Mouse (Mus musculus) liver, adult 2 months (tissue): ENCODE data around the gene Gsg1l2. TPM values are rescaled to one million over a fixed set of nuclear protein-coding genes. Genes with fewer than 3 reads are reported as not detected.
A peak's percentile ranks its signal among the peaks of the same experiment; 100 is the strongest.

ENCODE experiments used
- DNase-seq: peaks from one replicate; pipeline ENCODE4 v3.0.0-alpha.2; 2011; ENCODE audit warnings: low read depth, low spot score; ENCODE audit errors: extremely low read depth
- H3K27ac ChIP-seq: fragments of 200-500 bp; replicated peaks from 2 replicates; pipeline ENCODE4 v1.5.1; 2012; ENCODE audit warnings: low read depth, mild to moderate bottlenecking, control low read depth, inconsistent platforms, low read length; ENCODE audit not compliant: insufficient read depth
- H3K27me3 ChIP-seq: fragments of 200-500 bp; 2 replicates; pipeline ENCODE4 v1.6.1; 2012; ENCODE audit warnings: mild to moderate bottlenecking, moderate library complexity, low read length, inconsistent platforms; ENCODE audit not compliant: control insufficient read depth, insufficient read depth
- H3K36me3 ChIP-seq: fragments of 200-500 bp; 2 replicates; pipeline ENCODE4 v1.6.1; 2012; ENCODE audit warnings: low read length, inconsistent platforms; ENCODE audit not compliant: control insufficient read depth, insufficient read depth
- H3K4me1 ChIP-seq: fragments of 200-500 bp; 2 replicates; pipeline ENCODE4 v1.6.1; 2011; ENCODE audit warnings: low read length; ENCODE audit not compliant: control insufficient read depth, insufficient read depth
- H3K4me3 ChIP-seq: fragments of 200-500 bp; 2 replicates; pipeline ENCODE4 v1.5.1; 2011; ENCODE audit warnings: low read depth, mild to moderate bottlenecking, control low read depth, low read length, moderate library complexity; ENCODE audit not compliant: insufficient read depth
- H3K79me2 ChIP-seq: fragments of 200-500 bp; 2 replicates; pipeline ENCODE4 v1.6.1; 2012; ENCODE audit warnings: inconsistent platforms, mild to moderate bottlenecking, low read length, moderate library complexity; ENCODE audit not compliant: control insufficient read depth, insufficient read depth
- H3K9ac ChIP-seq: fragments of 200-500 bp; 2 replicates; pipeline ENCODE4 v1.6.1; 2012; ENCODE audit warnings: low read depth, mild to moderate bottlenecking, control low read depth, inconsistent platforms, low read length
- CTCF ChIP-seq: fragments of 200-500 bp; IDR thresholded peaks from 2 replicates; pipeline ENCODE4 v1.5.1; 2011; ENCODE audit warnings: low read depth, low read length, control low read depth
- POLR2A ChIP-seq: fragments of 200-500 bp; IDR thresholded peaks from 2 replicates; pipeline ENCODE4 v1.6.1; 2011; ENCODE audit warnings: low read length, control low read depth; ENCODE audit not compliant: insufficient read depth; ENCODE audit errors: extremely low read depth
- WGBS: fragments of 180-500 bp; shearing (Covaris S2); methylation state at CpG from one replicate; pipeline ENCODE4 v1.1.7; 2018; 5-methylcytosine and 5-hydroxymethylcytosine counted together
- polyA plus RNA-seq: library from polyadenylated mRNA; depleted of rRNA; stranded (reverse); fragments of >200 nt; gene quantifications from 2 replicates; pipeline ENCODE4 v1.2.3, GENCODE M21; 2012
- total RNA-seq: library from RNA; depleted of rRNA; stranded (reverse); fragments of >200 nt; gene quantifications from 2 replicates; pipeline ENCODE4 v1.2.3, GENCODE M21; 2014

The Gsg1l2 gene
- total and polyA plus RNA-seq, 2 experiments, result not detected

DNA sequence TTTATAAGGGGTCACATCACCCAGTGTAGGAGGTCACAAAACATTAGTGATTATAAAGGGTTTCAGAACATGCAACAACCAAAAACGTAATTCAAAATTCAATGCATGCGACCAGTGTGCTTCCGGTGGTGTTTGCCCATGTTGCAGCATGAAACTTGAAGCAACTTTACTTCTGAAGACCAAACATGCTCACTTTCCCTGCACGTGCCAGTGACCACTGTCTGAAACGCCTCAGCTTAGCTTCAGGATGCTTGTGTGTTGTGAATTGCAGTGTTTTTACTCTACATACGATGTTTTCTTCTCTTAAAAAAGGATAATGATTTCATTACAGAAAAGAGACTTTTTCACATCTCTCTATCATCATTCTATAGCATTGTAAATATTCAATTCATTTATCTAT is 36.1 kb upstream of the Gsg1l2 start:
- no peak for DNase-seq
- Histone ChIP-seq H3K27ac (no peak overlapping the region), H3K79me2 (no peaks in the 10 kb centered on the region), H3K36me3 (no peaks in the 10 kb centered on the region), H3K9ac (no peak overlapping the region), H3K4me1 (no peaks in the 10 kb centered on the region), H3K27me3 (no peaks in the 10 kb centered on the region), H3K4me3 (no peak overlapping the region)
- WGBS, result 82% methylated on average over 6 of the region's 6 CpGs
- no peak for TF ChIP-seq POLR2A
- TF ChIP-seq CTCF, result no peak

DNA sequence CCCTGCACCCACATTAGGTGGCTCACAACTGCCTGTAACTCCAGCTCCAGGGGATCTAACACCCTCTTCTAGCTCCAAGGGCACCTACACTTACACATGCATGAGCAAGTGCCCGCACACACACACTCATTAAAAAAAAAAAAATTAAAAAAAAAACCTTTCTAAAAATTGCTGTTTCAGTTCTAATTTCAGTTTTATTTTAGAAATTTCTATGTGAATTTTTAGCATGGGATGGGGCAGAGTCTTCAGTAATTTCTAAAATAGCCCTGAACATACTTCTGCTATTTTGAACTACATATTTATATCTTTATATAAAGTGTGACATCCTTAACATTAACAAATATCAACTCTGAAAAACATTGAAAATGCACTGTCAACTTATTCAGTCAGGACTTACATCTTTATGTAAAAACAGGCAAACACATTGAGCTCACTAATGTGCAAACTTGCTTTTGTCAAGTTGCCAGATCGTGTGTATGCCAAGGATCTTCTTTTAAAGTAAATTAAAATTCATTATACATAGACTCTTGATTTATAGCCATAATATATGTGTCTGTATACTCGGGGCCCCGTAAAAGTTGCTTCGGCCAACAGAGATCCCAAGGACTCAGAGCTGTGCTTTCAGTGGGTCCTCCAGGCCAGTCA is 35.4 kb upstream of the Gsg1l2 start:
- no peaks in the 10 kb centered on the region for H3K4me1 ChIP-seq
- TF ChIP-seq CTCF, result no peak
- TF ChIP-seq POLR2A, result no peak
- no peaks in the 10 kb centered on the region for H3K27me3 ChIP-seq
- no peaks in the 10 kb centered on the region for H3K36me3 ChIP-seq
- H3K79me2 ChIP-seq, result no peaks in the 10 kb centered on the region
- no peak overlapping the region for H3K27ac ChIP-seq
- DNase-seq, result no peak
- no peak overlapping the region for H3K4me3 ChIP-seq
- 89% methylated on average over 5 of the region's 5 CpGs for WGBS
- no peak overlapping the region for H3K9ac ChIP-seq

DNA sequence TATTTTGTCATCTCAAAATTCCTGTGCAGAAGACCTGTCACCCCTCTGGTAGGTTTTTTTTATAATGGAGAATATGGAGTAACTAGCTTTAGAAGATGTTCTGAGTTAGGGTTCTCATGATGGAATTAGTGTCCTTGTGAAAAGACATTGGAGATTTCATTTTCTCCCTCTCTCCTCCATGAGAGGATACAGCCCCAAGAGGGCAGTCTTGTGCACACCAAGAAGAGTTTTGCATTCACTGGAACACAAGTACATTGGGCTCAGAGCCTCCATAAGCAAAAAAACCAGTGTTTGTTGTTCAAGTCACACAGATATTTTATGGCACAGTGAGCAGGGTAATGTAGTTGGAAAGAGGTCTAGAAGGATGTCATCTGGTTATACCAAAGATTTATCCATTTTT is 32.8 kb upstream of the Gsg1l2 start:
- Histone ChIP-seq H3K9ac (no peak overlapping the region), H3K36me3 (no peaks in the 10 kb centered on the region), H3K4me3 (no peak overlapping the region), H3K4me1 (no peaks in the 10 kb centered on the region), H3K79me2 (no peaks in the 10 kb centered on the region), H3K27me3 (no peaks in the 10 kb centered on the region), H3K27ac (no peak overlapping the region)
- no peak for DNase-seq
- no peak for TF ChIP-seq POLR2A
- TF ChIP-seq CTCF, result no peak

DNA sequence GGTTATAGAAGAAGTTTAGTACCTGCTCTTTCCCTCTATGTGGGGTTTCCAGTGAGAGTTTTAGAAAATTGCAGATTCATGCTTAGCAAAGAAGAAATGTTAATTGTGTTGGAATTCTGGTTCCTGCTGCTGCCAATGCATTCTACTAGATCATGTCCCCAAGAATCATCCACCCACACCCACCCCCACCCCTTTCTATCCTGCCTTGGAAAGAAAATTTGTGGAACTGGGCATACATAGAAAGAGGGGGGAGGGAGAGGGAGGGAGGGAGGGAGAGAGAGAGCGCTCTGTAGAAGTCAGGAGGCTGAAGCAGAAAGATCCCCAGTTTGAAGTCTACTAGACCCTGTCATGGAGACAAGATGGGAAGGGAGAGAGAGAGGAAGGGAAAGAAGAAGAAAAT is 18.1 kb upstream of the Gsg1l2 start:
- no peaks in the 10 kb centered on the region for H3K36me3 ChIP-seq
- no peaks in the 10 kb centered on the region for H3K79me2 ChIP-seq
- no peak overlapping the region for H3K9ac ChIP-seq
- H3K4me3 ChIP-seq, result no peak overlapping the region
- H3K27me3 ChIP-seq, result no peaks in the 10 kb centered on the region
- no peak overlapping the region for H3K27ac ChIP-seq
- WGBS, result 100% methylated on average over 1 of the region's 1 CpGs
- TF ChIP-seq POLR2A (no peak), CTCF (no peak)
- no peak for DNase-seq
- no peaks in the 10 kb centered on the region for H3K4me1 ChIP-seq

DNA sequence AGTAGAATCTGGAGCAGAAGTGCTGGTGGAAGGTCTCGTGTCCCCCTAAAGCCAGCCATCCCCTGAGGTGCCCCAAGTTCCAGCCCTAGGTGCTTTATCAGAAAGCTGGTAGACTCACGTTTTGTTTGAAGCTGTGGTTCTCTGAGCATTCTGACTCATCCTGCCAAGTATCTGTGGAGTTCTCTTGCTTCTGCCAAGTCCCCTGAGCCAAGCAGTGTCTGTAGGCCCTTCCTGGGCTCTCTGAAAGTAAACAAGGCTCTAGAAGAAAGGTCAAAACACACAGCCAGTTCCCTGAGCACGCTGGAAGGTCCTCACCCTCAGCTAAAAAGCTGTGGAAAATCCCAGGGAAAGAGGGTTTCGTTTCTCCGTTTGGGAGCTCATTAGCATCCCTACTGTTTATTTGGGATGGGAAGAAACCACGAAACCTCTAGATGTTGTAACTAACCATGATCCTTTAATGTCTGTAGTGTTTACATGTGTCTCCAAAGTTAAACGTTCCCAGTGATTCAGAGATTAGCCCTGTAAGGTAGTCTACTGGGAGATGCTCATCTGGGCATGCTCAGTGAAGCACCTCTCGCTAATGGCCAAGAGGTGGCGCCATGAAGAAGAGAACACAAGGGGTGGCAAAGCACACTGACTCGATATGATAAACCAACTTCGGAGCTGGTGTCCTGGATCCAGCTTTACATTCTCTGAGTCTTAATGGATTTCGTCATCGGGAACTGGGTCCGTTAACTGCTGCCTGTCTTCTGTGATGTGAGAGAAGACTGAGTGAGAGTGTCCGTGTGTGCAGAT is 16.8 kb upstream of the Gsg1l2 start:
- Histone ChIP-seq H3K27ac (no peak overlapping the region), H3K79me2 (no peaks in the 10 kb centered on the region), H3K27me3 (no peaks in the 10 kb centered on the region), H3K9ac (no peak overlapping the region), H3K36me3 (no peaks in the 10 kb centered on the region), H3K4me3 (no peak overlapping the region), H3K4me1 (no peaks in the 10 kb centered on the region)
- TF ChIP-seq CTCF (no peak), POLR2A (no peak)
- 54% methylated on average over 15 of the region's 15 CpGs for WGBS
- peak; percentile 44 for DNase-seq

DNA sequence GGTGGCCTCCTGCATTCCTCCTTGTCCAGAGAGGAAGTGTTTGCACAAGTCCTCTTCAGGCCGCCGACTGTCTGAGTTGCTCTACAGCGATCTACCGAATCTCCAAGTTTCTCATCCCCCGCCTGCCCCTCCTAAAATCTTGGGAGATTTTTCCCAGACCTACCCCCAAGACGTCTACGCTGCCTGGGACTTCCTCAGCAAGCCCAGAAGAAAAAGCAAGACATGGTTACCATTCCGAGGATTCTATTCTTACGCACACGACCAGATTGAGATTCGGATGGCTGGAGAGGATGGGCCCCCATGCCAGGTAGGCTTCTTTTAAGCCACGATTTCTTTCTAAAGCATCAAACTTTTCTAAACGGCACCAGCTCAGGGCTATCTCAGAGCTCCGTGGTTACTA is 3.4 kb upstream of the Gsg1l2 start, which contains the start of gene Glp2r:
Gene Glp2r (minus strand): TSS at position 101 of the 400 bp plus-strand sequence.
- no peak for TF ChIP-seq POLR2A
- TF ChIP-seq CTCF, result no peak

More for the DNA sequence above, 3.4 kb upstream of the Gsg1l2 start, which contains the start of gene Glp2r:
- 69% methylated on average over 14 of the region's 14 CpGs for WGBS
- Histone ChIP-seq H3K79me2 (no peaks in the 10 kb centered on the region), H3K27ac (no peak within 1 kb of the TSS), H3K4me3 (no peak within 1 kb of the TSS), H3K36me3 (no peaks in the 10 kb centered on the region), H3K9ac (no peak within 1 kb of the TSS), H3K27me3 (no peaks in the 10 kb centered on the region), H3K4me1 (no peaks in the 10 kb centered on the region)
- DNase-seq, result no peak
